Mouse (Mus musculus): ENCODE measurements around the gene Olfr1233.

Gene Olfr1233

GRCm38 (mm10) chr2:89342298-89342697, at the start of gene Olfr1233:
Olfr1233 (minus strand) TSS chr2:89342398.
- DNase-seq, result no peak

GRCm38 (mm10) chr2:89364765-89365164, 22.6 kb upstream of the Olfr1233 start, which contains the start of gene Olfr1234:
Olfr1234 (minus strand) TSS chr2:89364865.
- no peak for DNase-seq

GRCm38 (mm10) chr2:89329575-89329974, 12.6 kb downstream of the Olfr1233 start, which contains the start of gene Olfr1232:
Olfr1232 (minus strand) TSS chr2:89329675.
- no peak for DNase-seq

DNA sequence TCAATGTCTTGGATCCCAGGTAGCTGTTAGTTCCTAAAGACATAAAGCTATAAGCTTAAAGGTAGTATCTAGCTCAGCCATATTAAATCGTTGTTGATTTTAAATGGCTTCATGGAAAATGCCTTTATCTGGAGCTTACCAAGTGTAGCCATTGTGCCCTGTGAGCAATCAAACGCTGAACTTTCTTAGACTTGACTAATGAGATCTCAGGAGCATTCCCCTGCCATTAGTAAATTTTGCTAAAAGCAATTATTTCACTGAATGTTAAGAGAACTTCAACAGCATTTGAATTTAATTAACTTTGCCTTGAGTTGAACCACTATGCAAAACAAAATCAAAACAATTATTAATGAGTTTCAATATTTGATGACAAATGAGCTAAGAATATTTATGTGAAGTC, 35.2 kb downstream of the Olfr1233 start, which contains the start of gene Olfr1231:
TSS of gene Olfr1231 (minus strand) at position 101 of the 400 bp plus-strand sequence.
- DNase-seq, result no peak

DNA sequence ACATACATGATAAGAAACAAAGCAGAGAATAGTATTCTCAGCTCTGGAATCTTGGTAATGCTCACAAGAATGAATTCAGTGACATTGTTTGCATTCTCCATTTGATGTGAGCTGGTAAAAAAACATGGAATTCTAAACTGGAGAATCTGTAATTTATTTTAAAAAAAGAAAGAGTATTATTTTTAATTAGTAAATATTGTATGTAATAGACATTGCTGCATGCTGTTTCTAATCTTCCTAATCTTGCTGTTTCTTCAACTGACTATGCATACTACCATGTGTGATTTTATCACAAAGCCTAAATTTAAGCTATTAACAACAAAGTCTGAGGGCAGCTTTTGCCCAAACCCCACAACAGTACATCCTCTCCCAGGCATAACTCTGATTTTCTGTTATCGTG, 45.0 kb downstream of the Olfr1233 start, which contains the start of gene Olfr1230:
TSS of gene Olfr1230 (minus strand) at position 101 of the 400 bp plus-strand sequence.
- DNase-seq, result no peak

DNA sequence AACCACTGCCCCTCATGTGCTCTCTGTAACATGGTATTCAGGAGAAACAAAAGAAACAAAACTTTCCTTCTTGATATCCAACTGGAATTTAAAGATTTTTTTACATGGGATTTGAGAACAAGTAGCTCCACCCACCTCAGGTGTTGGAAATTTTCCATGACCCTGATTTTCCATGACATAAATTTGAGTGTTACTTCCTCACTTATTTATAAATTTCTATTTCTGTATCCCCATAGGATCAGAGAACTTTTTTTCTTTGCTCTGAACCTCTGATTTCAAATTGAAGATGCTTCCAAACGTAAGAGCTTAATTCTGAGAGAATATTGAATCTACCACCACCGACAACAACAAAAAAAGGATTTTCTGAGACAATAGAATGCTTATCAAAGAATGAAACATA, 54.3 kb downstream of the Olfr1233 start, which contains the start of gene Olfr1229:
TSS of gene Olfr1229 (minus strand) at position 101 of the 400 bp plus-strand sequence.
- DNase-seq, result no peak

All from kidney, postnatal 4 days (tissue).